Mouse (Mus musculus) retina, postnatal 1 day (tissue): ENCODE data around the gene Igf2bp1.

Experiments
- DNase-seq: peaks from one replicate; pipeline ENCODE4 v3.0.0-alpha.2; 2012

Igf2bp1 gene

DNA sequence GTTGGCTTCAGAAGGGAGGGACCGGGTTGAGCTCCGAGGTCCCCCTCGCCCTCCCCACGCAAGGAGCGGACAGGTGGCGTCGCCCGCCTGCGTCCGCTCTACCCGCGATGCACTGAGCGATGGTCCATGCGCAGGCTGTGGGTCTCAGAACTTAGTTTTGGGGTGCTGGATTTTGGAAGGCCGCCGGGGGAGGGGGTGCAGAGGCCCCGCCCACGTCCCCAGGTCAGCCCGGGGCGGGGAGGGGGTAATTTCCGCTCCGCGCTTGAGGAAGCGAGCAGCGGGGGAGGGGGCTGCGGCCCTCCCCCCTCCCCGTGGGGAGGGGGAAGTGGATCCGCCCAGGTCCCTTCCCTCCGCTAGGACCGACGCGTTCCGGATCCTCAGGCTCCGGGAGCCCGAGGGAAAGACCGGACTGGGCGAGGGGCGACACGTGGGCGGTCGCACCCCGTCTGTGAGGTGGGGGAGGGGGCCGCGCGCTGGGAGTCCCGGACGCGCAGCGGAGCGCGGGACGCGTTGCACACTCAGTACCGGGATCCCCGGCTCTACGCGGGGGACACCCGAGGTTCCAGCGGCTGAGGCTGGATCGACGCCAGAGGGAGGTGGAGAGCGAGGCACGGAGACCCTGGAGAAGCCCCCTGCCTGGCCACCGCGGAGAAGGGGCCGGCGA is 1.2 kb upstream of the Igf2bp1 start:
- peak; percentile 87 for DNase-seq

DNA sequence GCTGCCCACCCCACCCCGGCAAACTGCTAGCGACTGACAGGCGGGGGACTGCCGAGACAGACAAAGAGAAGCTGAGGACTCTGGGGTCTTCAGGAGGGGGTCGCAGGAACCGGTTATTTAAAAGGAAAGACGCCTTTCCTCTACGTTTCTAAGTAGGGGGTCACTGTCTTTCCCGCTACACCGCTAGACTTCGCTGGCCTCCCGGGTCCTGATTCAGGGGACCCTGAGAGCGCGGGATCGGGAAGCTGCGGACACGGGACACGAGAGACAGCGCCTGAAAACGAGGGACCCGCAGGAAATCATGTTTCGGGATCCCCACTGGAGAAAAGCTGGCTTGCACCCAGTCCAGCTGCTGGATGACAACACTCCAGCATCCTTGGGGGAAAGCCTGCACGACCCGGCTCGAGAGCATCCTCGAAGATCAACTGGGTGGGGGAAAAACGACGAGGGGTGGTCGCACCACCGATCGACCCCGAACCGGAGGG is 669 bp upstream of the Igf2bp1 start:
- peak; percentile 71 for DNase-seq

DNA sequence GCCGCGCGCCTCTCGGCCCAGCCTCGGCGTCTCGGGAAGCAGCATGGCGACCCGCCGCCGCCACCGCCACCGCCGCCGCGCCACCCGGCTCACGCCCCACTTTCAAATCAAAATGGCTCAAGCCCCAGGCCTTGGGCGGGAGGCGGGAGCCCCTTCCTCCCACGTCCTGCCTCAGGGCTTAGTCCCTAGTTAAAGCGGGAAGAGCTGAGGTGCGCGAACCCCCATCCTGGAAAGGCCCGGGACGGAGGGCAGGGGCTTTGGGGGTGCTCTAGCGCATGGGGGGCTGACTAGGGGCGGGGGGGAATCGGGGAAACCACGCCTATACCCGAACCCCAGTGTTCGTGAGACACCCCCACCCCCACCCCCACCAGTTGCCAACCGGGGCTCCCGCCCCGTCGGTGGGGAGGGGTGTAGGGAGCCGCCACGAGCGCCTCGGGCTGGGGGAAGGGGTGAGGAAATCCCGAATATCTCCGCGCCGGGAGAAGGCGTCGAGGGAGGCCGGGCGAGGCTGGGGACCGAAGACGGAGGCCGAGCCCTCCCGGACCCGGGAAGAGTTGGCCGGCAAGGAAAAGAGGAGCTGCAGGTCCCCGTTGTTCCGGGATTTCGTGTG is 842 bp downstream of the Igf2bp1 start:
- DNase-seq, result peak; percentile 74

DNA sequence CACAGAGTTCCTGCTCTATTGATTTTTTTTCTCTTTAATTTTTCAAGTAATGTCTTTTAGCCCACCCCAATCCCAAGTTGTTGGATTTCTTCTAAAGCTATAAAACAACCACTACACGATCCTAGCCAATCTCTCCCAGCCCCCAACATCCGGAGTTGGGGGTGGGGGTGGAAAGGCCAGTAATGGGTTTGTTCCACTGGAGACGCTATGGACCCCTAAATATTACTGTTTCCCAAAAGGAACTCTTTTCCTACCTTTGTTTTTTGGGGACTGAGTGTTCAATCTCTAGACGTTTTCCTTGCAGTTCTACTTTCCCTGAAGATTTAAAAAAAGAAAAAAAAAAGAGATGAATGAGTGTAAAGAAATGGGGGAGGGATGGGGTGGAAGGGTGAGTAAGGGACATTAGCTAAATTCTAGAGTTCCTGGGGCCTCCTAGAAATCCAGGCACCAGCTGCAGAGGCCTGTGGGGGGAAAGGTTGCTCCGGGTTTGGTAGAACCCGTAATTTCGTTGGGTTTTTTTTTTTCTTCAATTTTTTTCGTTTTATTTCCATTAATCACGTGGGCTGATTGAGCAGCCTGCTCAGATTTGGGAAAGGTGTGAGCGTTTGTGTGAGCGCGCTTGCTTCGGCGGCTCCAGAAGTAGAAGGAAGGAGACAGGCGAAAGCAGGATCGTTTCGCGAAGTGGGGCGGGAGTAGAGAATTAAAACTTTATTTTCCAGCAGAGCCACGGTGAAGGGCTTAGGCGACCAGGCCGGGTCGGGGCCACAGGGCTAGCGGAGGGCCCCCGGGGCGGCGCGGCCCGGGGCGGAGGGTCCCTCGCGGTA is 1.6 kb downstream of the Igf2bp1 start:
- DNase-seq, result peak; percentile 44

DNA sequence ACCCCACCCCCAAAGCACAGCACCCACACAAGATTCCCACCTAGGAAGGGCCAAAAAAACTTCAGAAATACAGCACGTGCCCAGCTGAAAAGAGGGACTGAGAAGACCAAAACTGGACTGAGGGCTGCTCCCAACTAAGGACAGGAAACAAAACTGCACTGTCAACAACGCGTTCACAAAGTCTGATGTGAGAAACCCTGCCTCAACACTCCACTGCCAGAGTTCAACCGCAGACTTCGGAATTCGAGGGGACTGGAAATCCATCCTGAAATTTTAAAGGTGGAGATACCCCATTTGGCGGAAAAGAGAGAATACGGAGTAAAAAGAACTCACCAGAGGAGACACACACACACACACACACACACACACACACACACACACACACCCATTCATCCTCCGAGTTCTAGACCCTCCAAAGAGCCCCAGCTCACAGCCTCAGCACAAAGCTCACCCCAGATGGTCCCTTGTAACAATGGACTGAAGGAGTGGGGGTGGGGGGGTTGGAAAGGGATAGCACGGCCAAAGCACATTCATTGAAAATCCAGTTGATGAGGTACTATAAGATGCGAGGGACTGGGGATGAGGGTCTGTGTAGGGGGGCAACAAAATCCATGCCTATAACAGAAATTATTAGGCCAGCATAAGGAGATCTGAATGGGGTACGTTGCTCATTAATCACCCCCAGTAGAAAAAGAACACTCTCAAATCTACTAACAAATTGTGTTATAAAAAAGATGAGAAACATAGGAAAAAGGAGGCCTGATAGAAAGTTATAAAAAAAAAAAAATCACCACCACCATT is 2.4 kb downstream of the Igf2bp1 start:
- peak; percentile 71 for DNase-seq

DNA sequence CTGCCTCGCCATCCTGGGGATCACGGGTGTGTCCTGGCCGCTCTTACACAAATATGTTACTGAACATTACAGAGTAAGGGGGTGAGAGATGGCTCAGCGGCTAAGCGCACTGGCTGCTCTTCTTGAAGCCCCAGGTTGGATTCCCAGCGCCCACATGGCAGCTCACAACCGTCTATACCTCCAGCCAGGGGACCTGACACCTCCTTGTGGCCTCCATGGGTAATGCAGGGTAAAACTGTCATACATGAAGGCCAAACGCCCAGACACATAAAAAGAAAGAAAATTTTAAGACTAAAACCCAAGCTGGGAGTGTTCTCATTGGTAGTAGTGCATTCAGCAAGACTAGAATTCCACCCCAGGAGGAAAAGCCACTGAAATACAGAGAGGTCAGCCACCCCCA is 11.6 kb downstream of the Igf2bp1 start:
- no peak for DNase-seq

DNA sequence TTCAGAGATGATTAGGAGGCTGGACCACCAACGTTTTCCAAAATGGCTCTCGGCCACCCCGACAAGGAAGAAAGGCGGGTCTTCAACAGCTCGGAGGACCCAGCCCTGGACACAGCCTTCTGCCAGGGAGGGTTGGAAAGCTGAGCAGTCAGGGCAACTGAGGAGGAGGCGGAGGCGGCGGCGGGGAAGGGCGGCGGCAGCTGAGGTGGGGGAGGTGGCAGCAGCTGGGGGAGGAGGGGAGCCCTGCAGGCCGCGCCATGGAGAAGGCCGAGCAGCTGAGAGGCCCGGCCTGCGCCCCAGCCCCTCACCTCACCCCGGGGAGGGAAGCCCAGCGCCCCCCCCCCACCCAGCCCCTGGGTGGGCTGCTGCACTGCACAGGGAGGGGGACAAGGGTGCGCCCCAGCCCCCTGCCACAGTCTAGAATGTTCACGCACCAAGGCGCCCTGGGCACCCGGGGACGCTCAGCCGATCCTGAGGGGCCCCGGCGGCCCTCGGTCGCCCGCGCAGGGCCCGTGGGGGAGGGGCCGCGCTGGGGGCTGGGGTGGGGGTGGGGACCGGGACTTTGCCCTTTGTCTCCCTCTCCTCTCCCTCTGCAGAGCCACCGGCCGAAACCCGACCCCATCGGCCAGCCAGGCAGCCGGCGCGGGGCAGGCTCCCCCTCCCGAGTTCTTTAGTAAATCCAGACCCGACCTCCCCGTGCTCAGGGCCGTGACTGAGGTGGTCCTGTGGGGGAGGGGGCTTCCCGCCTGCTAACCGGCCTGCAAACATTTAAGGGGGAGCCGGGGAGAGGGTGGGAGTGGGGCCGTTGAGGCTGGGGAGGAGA is 14.6 kb downstream of the Igf2bp1 start:
- DNase-seq, result peak; percentile 92

DNA sequence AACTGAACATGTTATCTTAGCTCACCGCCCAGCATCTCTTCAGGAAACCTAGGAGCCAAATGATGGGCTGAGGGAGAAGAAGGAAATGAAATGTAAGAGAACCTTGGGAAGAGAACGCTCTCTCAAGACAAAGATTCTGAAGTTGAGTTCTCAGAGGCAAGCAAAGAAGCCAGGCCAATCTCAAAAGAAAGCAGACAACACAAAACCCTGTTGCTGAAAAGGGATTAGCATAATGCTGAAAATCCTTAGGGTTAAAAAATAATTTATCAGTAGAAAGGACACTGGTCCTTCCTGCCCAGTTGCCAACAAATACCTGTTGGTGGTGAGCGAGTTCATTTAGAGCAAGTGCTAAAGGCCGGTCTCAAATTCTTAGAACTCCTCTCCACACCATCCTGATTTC is 15.3 kb downstream of the Igf2bp1 start:
- DNase-seq, result no peak

DNA sequence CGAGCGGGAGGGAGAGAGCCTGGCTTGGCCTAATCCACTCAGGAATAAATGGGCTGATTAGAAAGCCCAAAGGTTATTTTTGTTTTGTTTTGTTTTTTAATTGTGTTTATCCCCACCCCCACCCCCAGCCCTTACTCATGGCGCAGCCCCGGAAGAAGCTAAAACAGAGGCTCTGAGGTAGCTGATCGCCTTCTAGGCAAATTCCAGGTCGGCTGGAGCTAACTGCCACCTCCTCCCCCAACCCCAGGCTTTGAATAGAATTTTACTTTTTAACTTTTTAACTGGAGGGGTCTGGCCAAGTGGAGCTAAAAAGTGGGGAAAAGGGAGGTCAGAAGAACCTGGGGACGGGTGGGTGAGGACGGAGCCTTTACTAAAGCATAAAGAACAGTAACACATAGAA is 15.9 kb downstream of the Igf2bp1 start:
- no peak for DNase-seq

DNA sequence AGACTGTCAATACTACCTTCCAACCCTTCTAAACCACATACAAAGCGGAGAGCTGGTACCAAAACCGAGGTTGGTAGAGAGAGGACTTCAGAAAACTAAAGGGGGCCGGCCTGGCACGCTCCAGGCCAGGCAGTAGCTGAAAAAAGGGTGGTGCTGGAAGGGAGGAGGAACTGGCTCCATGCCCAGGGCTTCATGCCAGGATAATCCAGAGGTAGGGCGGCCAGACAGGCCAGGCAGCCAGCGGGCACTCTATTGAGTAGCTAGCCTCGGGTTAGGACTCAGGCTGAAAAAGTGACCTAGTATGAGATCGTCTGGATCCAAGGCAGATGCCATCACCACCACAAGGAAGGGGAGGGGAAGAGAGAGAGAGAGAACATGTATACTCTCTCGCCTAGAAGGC is 17.2 kb downstream of the Igf2bp1 start:
- DNase-seq, result peak; percentile 91

DNA sequence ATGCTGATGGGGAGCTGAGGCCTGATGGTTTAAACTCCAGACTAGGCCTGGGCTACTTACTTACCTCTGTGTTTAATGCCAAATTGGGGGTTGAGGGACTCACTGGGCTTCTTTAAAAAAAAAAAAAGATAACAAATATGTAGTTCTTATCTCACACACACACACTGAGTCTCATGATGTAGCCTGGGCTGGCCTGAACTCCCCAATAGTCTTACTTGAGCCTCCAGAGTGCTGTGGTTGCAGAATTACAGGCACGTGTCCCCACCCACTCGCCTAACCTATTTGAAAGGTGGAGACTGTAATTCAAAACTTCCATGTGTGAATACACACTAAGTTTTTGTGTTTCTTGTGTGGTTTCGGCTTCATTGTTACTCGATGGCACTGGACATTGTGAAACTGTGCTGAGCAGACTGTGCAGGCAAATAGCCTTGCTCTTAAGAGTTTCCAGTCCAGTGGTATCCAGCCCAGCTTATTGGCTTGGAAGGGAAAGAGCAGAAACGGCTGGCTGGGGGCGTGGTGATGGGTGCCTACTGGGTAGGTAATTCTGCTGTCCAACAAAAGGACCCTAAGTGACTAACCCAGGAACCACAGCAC is 17.8 kb downstream of the Igf2bp1 start:
- DNase-seq, result no peak

DNA sequence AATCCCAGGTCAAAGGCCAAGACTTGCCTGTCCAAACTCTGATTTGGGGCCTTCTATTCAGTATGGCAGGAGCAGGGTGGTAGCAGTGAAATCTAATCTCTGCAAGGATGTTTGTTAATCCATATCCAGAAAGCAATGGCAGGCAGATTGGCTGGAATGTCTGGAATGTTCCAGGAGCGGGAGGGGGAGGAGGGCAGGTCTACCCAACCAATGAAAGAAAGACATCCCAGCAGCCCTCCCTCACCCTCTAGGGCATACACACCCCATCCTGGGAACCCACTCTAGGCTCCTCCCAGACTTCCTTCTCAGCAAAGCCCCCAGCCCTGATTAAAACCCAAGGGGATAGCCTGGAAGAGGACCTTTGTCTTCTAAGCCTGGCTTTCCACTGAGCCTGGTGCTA is 23.3 kb downstream of the Igf2bp1 start:
- peak; percentile 56 for DNase-seq

DNA sequence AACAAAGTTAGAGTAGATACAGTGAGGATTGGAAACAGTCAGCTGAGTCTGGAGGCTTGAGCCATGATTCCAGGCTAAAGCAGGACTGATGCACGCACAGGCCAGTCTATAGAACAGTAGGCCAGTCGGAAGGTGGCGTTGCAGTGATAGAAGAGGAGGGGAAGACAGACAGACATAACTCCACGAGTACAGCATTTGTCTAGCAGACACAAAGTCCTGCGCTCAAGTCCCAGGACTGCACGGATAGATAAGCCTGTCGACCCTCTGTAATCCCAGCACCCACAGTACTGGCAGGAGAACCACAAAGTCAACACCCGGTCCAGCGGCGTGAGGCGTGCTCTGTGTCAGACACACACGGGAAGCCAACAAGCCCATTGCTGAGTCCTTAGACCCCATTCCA is 23.9 kb downstream of the Igf2bp1 start:
- DNase-seq, result no peak

DNA sequence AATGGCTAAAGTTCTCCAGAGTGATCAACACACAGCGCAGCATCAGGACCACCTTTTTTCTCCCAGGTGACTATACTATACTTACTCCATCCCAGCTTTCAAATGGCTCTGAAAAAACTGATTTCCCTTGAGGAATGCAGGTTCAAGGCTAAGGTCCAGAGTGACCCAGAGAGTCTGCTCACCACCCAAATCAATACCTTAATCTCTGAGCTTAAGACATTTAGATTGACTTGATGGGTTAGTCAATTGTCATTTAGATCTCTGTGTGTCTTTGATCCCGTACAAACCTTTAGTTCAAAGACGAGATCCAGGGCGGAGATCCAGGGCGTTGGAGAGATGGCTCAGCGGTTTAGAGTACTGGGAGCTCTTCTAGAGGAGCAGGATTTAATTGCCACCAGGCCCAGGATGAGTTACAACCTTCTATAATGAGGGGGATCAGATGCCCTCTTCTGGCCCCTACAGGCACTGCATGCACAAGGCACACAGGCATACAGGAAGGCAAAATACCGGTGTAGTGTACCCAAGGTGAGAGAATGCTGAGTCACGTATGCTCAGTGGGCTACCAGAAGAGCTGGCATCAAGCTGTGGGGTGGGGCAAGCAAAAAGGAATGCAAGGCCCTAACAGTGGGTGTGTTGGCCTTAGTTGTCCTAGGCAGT is 24.9 kb downstream of the Igf2bp1 start:
- DNase-seq, result peak; percentile 75

DNA sequence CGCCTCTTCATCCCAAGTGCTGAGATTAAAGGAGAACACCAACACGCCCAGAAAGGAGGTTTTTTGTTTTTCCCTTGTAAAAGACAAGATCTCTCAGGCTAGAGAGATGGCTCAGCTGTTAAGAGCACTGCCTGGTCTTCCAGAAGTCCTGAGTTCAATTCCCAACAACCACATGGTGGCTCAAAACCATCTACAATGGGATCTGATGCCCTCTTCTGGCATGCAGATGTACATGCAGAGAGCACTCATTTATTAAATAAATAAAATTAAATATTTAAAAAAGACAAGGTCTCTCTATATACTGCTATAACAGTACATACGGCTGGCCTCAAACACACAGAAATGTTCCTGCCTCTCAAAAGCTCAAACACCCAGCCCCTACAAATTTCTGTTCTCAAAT is 27.3 kb downstream of the Igf2bp1 start:
- DNase-seq, result no peak

DNA sequence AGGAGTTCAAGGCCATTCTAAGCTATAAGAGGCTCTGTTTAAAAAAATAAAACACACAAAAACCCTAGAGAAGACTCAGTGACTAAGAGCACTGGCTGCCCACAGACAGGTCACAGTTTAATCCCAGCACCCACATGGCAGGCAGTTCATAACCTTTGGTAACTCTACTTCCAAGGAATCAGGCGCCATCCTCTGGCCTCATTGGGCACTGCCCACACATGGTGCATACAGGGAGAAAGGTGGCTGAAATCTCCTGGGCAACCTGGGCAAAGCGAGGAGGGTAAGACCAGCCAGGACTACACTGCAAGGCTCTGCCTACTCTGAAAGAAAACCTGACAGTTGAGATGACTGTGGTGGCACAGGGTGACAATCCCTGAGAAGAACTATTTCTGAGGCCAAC is 29.4 kb downstream of the Igf2bp1 start:
- DNase-seq, result no peak

DNA sequence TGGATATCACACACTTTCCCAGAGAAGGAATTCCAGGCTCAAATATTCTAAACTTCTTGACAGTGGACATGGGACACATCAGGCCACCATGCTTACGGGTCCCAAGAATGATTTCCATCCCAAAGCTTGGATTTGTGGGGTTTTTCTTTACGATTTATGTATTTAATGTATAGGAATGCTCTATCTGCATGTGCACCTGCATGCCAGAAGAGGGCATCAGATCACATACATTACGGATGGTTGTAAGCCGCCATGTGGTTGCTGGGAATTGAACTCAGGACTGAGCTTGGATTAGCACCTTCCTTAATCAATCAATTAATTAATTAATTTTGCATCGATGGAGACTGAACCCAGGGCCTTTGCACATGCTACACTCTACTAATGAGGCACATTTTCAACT is 30.0 kb downstream of the Igf2bp1 start:
- no peak for DNase-seq

DNA sequence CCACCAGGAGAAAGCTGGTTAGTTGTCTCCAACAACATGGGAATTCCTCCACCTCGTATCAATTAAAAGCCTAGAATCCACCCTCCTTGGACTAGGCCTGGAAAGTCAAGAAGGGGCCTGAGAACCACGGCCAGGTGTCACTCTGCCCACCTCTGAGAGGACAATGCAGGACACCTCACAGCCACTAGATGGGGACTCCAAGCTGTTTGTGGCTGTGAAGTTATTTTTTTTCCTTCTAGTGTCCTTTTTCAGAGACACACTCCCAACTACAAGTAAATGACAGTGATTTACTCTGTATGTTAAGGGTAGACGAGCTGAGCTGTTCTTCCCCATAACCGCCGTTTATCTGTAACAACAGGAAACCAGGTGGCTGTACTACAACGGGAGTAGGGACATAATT is 32.6 kb downstream of the Igf2bp1 start:
- DNase-seq, result no peak

DNA sequence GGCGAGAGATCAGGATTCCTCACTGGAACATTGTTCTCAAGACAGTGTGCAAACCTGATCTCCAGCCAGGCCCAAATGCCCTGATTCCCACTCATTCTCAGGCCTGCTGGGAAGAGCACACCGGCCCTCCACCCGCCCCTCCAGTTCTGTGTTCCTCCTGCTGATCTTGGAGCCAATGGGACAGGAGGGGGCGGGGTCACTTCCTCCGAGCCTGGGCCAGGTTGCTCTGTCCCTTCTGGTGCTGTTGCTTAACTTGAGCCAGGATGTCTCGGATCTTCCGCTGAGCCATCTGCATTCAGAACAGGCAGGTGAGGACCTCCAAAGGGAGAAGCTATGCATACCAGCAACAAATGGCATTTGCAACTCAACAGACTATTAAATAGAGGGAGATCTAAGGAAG is 42.4 kb downstream of the Igf2bp1 start:
- no peak for DNase-seq

DNA sequence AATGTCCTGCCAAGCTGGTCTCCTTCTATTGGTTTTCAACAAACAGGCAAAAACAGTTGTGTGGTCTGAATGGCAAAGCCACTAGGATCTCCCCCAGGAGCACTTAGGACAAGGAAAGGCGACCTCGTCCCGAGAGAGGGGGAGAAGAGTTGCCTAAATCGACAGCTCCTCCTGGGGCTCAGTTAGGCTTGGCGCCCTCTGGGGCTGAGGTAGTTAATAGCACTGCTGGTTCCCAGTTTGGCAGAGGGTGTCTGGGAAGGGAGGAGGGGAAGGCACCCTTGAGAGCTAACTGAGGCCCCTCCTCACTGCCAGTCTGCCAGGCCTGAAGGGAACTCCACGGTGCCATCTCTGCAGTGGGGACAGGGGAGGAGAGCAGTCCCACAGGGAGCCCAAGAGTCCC is 46.6 kb downstream of the Igf2bp1 start:
- DNase-seq, result no peak

DNA sequence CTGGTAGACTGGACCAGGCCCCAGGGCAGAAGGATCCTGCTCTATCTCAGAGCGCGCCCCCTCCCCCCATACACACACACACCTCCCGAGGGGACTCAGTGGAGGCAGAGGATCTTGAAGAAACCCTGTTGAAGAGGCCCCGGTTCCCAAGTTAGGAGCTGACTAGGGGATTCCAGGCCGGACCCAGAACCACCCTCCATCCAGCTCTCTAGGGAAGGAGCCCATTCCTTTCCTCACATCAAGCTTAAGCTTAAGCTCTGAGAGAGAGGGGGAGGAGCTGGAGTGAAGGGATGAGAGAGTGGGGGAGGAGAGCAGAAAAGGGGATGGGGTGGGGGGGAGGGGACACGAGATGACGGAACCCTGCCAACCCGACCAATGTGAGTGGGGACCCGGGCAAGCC is 47.5 kb downstream of the Igf2bp1 start:
- DNase-seq, result no peak
